Mouse (Mus musculus): ENCODE data around the gene Pdcd1lg2. TPM values are rescaled to one million over a fixed set of nuclear protein-coding genes. Genes with fewer than 3 reads are reported as not detected.

Gene Pdcd1lg2
- polyA plus RNA-seq, 1 experiment from 2014 or later: not detected

- ATAC-seq (ENCODE audit: low read depth): no peak
- H3K27ac ChIP-seq (ENCODE audit: low read depth, low read length): no peak overlapping the region
- no peaks in the 10 kb centered on the region for H3K9me3 ChIP-seq (ENCODE audit: control insufficient read depth, low read length)
- H3K4me3 ChIP-seq (ENCODE audit: low read depth, low read length): no peak overlapping the region
- 91% methylated on average over 9 of the region's 9 CpGs for WGBS
- H3K4me1 ChIP-seq (ENCODE audit: control insufficient read depth, insufficient read depth, low read length): peaks cover 4% of the 10 kb centered on the region; the same call in 1 of the 2 replicates
- no peak overlapping the region for H3K4me2 ChIP-seq (ENCODE audit: low read depth, low read length)
- H3K36me3 ChIP-seq (ENCODE audit: control insufficient read depth, insufficient read depth, low read length): no peaks in the 10 kb centered on the region
- no peaks in the 10 kb centered on the region for H3K27me3 ChIP-seq (ENCODE audit: control insufficient read depth, insufficient read depth, low read length)
- no peak overlapping the region for H3K9ac ChIP-seq (replicated peaks; ENCODE audit: low read depth, low read length)
These were observed 35.8 kb upstream of the Pdcd1lg2 start for GRCm38 (mm10) chr19:29374947-29375346.

GRCm38 (mm10) chr19:29376382-29376781 is 34.3 kb upstream of the Pdcd1lg2 start:
- 79% methylated on average over 3 of the region's 3 CpGs for WGBS
- H3K4me3 ChIP-seq (ENCODE audit: low read depth, low read length): no peak overlapping the region
- H3K9ac ChIP-seq (replicated peaks; ENCODE audit: low read depth, low read length): no peak overlapping the region
- no peaks in the 10 kb centered on the region for H3K9me3 ChIP-seq (ENCODE audit: control insufficient read depth, low read length)
- no peak overlapping the region for H3K4me2 ChIP-seq (ENCODE audit: low read depth, low read length)
- no peak for ATAC-seq (ENCODE audit: low read depth)
- H3K27ac ChIP-seq (ENCODE audit: low read depth, low read length): no peak overlapping the region
- H3K27me3 ChIP-seq (ENCODE audit: control insufficient read depth, insufficient read depth, low read length): no peaks in the 10 kb centered on the region
- peaks cover 4% of the 10 kb centered on the region; the same call in 1 of the 2 replicates for H3K4me1 ChIP-seq (ENCODE audit: control insufficient read depth, insufficient read depth, low read length)
- H3K36me3 ChIP-seq (ENCODE audit: control insufficient read depth, insufficient read depth, low read length): no peaks in the 10 kb centered on the region

GRCm38 (mm10) chr19:29379839-29380603 is 30.7 kb upstream of the Pdcd1lg2 start:
- Histone ChIP-seq H3K4me1 (ENCODE audit: control insufficient read depth, insufficient read depth, low read length) (no peaks in the 10 kb centered on the region), H3K27me3 (ENCODE audit: control insufficient read depth, insufficient read depth, low read length) (no peaks in the 10 kb centered on the region), H3K9ac (replicated peaks; ENCODE audit: low read depth, low read length) (no peak overlapping the region), H3K36me3 (ENCODE audit: control insufficient read depth, insufficient read depth, low read length) (no peaks in the 10 kb centered on the region), H3K27ac (ENCODE audit: low read depth, low read length) (no peak overlapping the region), H3K4me2 (ENCODE audit: low read depth, low read length) (no peak overlapping the region), H3K4me3 (ENCODE audit: low read depth, low read length) (no peak overlapping the region), H3K9me3 (ENCODE audit: control insufficient read depth, low read length) (no peaks in the 10 kb centered on the region)
- ATAC-seq (ENCODE audit: low read depth): no peak
- 93% methylated on average over 14 of the region's 14 CpGs for WGBS

- no peak for ATAC-seq (ENCODE audit: low read depth)
- no peak overlapping the region for H3K9ac ChIP-seq (replicated peaks; ENCODE audit: low read depth, low read length)
- no peak overlapping the region for H3K4me3 ChIP-seq (ENCODE audit: low read depth, low read length)
- H3K4me1 ChIP-seq (ENCODE audit: control insufficient read depth, insufficient read depth, low read length): no peaks in the 10 kb centered on the region
- no peaks in the 10 kb centered on the region for H3K9me3 ChIP-seq (ENCODE audit: control insufficient read depth, low read length)
- no peaks in the 10 kb centered on the region for H3K27me3 ChIP-seq (ENCODE audit: control insufficient read depth, insufficient read depth, low read length)
- H3K27ac ChIP-seq (ENCODE audit: low read depth, low read length): no peak overlapping the region
- WGBS: 96% methylated on average over 5 of the region's 5 CpGs
- H3K4me2 ChIP-seq (ENCODE audit: low read depth, low read length): no peak overlapping the region
- H3K36me3 ChIP-seq (ENCODE audit: control insufficient read depth, insufficient read depth, low read length): no peaks in the 10 kb centered on the region
These were observed 27.4 kb upstream of the Pdcd1lg2 start for GRCm38 (mm10) chr19:29383368-29383767.

DNA sequence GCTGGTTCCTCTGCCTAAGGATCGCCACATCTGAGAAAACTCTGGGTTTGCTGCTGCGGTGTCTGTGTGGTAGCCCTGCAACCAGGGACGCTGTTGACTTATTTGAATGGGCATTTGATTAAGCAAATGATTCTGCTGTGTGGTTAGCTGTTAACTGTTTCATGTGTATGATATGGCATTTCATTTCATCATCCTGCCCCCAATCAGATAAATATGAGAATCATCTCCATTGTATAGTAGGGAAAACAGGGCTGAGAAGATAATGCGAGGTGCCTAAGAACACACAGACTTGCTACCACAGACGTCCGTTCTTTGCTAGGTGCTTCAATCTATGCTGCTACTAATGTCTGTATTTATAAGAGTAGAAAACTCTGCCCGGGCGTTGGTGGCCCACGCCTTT is 26.3 kb upstream of the Pdcd1lg2 start:
- Histone ChIP-seq H3K27ac (ENCODE audit: low read depth, low read length) (no peak overlapping the region), H3K4me2 (ENCODE audit: low read depth, low read length) (no peak overlapping the region)

GRCm38 (mm10) chr19:29384994-29385393 is 25.7 kb upstream of the Pdcd1lg2 start:
- H3K4me3 ChIP-seq (ENCODE audit: low read depth, low read length): no peak overlapping the region
- H3K4me1 ChIP-seq (ENCODE audit: control insufficient read depth, insufficient read depth, low read length): no peaks in the 10 kb centered on the region
- 92% methylated on average over 6 of the region's 6 CpGs for WGBS
- no peak overlapping the region for H3K4me2 ChIP-seq (ENCODE audit: low read depth, low read length)
- no peaks in the 10 kb centered on the region for H3K36me3 ChIP-seq (ENCODE audit: control insufficient read depth, insufficient read depth, low read length)
- ATAC-seq (ENCODE audit: low read depth): no peak
- H3K27me3 ChIP-seq (ENCODE audit: control insufficient read depth, insufficient read depth, low read length): no peaks in the 10 kb centered on the region
- no peak overlapping the region for H3K9ac ChIP-seq (replicated peaks; ENCODE audit: low read depth, low read length)
- H3K9me3 ChIP-seq (ENCODE audit: control insufficient read depth, low read length): no peaks in the 10 kb centered on the region
- H3K27ac ChIP-seq (ENCODE audit: low read depth, low read length): no peak overlapping the region

More for the DNA sequence above, 26.3 kb upstream of the Pdcd1lg2 start:
- Histone ChIP-seq H3K36me3 (ENCODE audit: control insufficient read depth, insufficient read depth, low read length) (no peaks in the 10 kb centered on the region), H3K4me3 (ENCODE audit: low read depth, low read length) (no peak overlapping the region), H3K9me3 (ENCODE audit: control insufficient read depth, low read length) (no peaks in the 10 kb centered on the region), H3K4me1 (ENCODE audit: control insufficient read depth, insufficient read depth, low read length) (no peaks in the 10 kb centered on the region), H3K9ac (replicated peaks; ENCODE audit: low read depth, low read length) (no peak overlapping the region), H3K27me3 (ENCODE audit: control insufficient read depth, insufficient read depth, low read length) (no peaks in the 10 kb centered on the region)
- ATAC-seq (ENCODE audit: low read depth): no peak
- 93% methylated on average over 9 of the region's 9 CpGs for WGBS

- no peaks in the 10 kb centered on the region for H3K9me3 ChIP-seq (ENCODE audit: control insufficient read depth, low read length)
- no peaks in the 10 kb centered on the region for H3K36me3 ChIP-seq (ENCODE audit: control insufficient read depth, insufficient read depth, low read length)
- no peak overlapping the region for H3K4me2 ChIP-seq (ENCODE audit: low read depth, low read length)
- no peak overlapping the region for H3K9ac ChIP-seq (replicated peaks; ENCODE audit: low read depth, low read length)
- no peak overlapping the region for H3K4me3 ChIP-seq (ENCODE audit: low read depth, low read length)
- ATAC-seq (ENCODE audit: low read depth): no peak
- WGBS: 87% methylated on average over 4 of the region's 4 CpGs
- H3K27me3 ChIP-seq (ENCODE audit: control insufficient read depth, insufficient read depth, low read length): no peaks in the 10 kb centered on the region
- H3K27ac ChIP-seq (ENCODE audit: low read depth, low read length): no peak overlapping the region
- no peaks in the 10 kb centered on the region for H3K4me1 ChIP-seq (ENCODE audit: control insufficient read depth, insufficient read depth, low read length)
These were observed 24.9 kb upstream of the Pdcd1lg2 start for GRCm38 (mm10) chr19:29385822-29386221.

DNA sequence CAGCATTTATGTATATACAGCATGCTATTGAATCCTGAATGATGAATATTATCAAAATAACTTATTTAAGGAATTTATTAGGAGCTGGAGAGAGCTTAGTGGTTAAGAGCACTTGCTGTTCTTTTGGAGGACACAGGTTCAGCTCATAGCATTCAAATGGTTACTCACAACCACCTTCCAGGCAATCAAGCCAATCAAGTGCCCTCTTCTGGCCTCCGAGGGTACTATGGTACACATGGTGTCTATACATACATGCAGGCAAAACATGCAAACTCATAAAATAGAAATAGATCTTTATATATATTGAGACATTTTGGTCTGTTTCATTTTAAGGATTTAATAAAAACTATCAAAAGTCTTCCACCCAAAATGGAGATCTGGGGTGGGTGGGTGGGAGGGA is 21.9 kb upstream of the Pdcd1lg2 start:
- Histone ChIP-seq H3K4me2 (ENCODE audit: low read depth, low read length) (no peak overlapping the region), H3K9me3 (ENCODE audit: control insufficient read depth, low read length) (no peaks in the 10 kb centered on the region), H3K27me3 (ENCODE audit: control insufficient read depth, insufficient read depth, low read length) (no peaks in the 10 kb centered on the region), H3K4me3 (ENCODE audit: low read depth, low read length) (no peak overlapping the region), H3K4me1 (ENCODE audit: control insufficient read depth, insufficient read depth, low read length) (no peaks in the 10 kb centered on the region), H3K27ac (ENCODE audit: low read depth, low read length) (no peak overlapping the region), H3K9ac (replicated peaks; ENCODE audit: low read depth, low read length) (no peak overlapping the region), H3K36me3 (ENCODE audit: control insufficient read depth, insufficient read depth, low read length) (no peaks in the 10 kb centered on the region)
- 97% methylated on average over 1 of the region's 1 CpGs for WGBS
- no peak for ATAC-seq (ENCODE audit: low read depth)

GRCm38 (mm10) chr19:29390483-29390882 is 20.2 kb upstream of the Pdcd1lg2 start:
- no peak overlapping the region for H3K4me2 ChIP-seq (ENCODE audit: low read depth, low read length)
- no peak overlapping the region for H3K27ac ChIP-seq (ENCODE audit: low read depth, low read length)
- ATAC-seq (ENCODE audit: low read depth): no peak
- H3K27me3 ChIP-seq (ENCODE audit: control insufficient read depth, insufficient read depth, low read length): no peaks in the 10 kb centered on the region
- H3K4me3 ChIP-seq (ENCODE audit: low read depth, low read length): no peak overlapping the region
- no peaks in the 10 kb centered on the region for H3K4me1 ChIP-seq (ENCODE audit: control insufficient read depth, insufficient read depth, low read length)
- no peaks in the 10 kb centered on the region for H3K36me3 ChIP-seq (ENCODE audit: control insufficient read depth, insufficient read depth, low read length)
- WGBS: 89% methylated on average over 5 of the region's 5 CpGs
- H3K9me3 ChIP-seq (ENCODE audit: control insufficient read depth, low read length): no peaks in the 10 kb centered on the region
- H3K9ac ChIP-seq (replicated peaks; ENCODE audit: low read depth, low read length): no peak overlapping the region
